Mouse (Mus musculus) splenic B cell, adult 2 months (primary cell): ENCODE data around the gene Irgq.
A peak's percentile ranks its signal among the peaks of the same experiment; 100 is the strongest.

Experiments
- DNase-seq: peaks from one replicate; pipeline ENCODE4 v3.0.0-alpha.2; 2011; ENCODE audit warnings: low read depth, low spot score
- H3K27me3 ChIP-seq: 2 replicates; pipeline ENCODE4 v1.6.1; 2012; ENCODE audit warnings: mild to moderate bottlenecking, low read length, moderate library complexity, mixed read lengths; ENCODE audit not compliant: control insufficient read depth, poor library complexity, insufficient read depth, severe bottlenecking
- H3K36me3 ChIP-seq: 2 replicates; pipeline ENCODE4 v1.6.1; 2012; ENCODE audit warnings: mild to moderate bottlenecking, low read length, moderate library complexity, mixed read lengths; ENCODE audit not compliant: control insufficient read depth, poor library complexity, insufficient read depth, severe bottlenecking

The Irgq gene

DNA sequence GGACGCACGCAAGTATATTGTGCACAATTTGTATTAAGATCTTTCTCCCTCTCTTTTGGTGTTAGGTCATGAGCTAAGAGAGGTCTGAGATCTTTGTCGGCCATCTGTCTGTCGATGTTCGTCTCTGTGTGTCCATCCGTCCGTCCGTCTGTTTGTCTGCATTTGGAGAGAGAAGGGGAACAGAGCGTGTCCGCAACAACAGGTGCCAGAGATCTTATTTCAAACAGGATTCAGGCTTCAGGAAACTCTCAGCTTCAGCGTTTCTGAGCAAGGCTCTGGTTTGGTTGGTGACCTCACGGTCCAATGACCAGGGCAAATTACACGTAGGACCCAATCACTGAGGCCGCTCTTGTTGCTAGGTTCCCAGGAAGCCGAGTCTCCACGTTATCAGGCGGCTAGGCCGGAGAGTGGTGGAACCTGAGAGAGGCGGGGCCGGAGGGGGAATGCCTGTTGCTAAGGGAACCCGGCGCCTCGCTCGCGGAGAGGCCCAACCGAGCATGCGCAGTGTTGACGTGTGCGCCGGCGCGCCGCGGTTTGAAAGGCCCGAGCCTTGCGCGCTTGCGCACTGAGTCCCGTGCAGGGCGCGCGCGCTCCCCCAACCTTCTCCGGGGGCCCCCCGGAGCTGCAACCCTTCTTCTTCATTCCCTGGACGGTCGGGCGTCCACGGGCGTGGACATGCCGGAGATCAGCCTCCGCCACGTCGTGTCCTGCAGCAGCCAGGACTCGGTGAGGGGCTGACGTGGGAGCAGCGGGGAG is 16.3 kb downstream of the Irgq start:
- Histone ChIP-seq H3K36me3 (no peaks in the 10 kb centered on the region; the same call in 1 of the 2 replicates), H3K27me3 (no peaks in the 10 kb centered on the region)
- DNase-seq: peak; percentile 99

DNA sequence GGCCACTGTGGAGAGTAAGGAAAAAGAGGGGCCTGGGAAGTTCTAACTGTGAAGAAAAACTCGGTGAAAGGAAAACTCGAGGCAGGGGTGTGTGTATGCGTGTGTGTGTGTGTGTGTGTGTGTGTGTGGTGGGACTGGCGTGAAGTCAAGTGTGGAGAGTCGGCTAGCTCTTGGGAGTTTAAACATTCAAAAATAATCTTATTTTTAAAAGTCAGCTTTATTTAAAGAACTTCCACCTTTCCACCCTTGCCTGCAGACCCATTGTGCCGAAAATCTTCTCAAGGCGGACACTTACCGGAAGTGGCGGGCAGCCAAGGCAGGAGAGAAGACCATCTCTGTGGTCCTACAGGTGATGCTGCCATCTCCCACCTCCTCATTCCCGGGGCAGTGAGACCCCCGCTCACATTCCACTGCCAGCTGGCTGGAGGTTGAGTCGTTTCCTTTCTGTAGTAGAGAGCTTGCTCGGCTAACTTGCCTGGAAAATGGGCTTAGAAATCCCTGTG is 17.1 kb downstream of the Irgq start:
- DNase-seq: no peak
- Histone ChIP-seq H3K27me3 (no peaks in the 10 kb centered on the region), H3K36me3 (no peaks in the 10 kb centered on the region; the same call in 1 of the 2 replicates)

DNA sequence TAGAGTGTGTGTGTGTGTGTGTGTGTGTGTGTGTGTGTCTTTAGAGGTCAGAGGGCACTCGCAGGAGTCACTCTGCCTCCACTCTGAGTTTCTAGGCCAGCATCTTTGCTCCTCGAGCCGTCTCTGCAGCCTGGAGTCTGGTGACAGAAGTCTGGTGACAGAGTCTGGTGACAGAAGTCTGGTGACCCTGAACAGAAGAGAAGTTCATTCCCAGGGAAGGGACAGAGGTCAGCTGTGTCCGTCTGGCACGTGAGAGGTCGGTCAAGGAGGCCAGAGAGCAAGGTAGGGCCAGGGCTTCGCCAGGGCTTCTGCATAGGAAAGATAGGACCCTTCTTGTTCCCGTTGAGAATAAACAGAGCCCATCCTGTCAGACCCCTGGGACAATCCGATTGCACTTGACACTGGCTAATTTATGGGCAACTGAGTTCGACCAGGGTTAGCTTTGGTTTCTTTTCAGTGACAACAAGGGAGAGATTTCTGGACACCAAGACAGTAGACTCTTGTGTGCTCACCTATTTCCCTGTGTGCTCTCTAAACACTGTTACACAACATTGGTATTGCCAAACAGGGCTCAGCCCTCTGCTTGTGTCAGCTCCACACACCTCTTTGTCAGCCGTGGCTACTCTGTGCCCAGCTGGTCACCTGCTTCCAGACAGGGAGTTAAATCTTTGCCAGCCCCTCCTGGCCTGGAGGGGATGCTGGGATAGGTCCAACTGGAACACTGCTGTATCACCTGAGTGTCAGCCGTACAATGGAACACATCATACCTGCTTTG is 21.7 kb downstream of the Irgq start:
- Histone ChIP-seq H3K36me3 (no peaks in the 10 kb centered on the region; the same call in 1 of the 2 replicates), H3K27me3 (no peaks in the 10 kb centered on the region)
- no peak for DNase-seq

DNA sequence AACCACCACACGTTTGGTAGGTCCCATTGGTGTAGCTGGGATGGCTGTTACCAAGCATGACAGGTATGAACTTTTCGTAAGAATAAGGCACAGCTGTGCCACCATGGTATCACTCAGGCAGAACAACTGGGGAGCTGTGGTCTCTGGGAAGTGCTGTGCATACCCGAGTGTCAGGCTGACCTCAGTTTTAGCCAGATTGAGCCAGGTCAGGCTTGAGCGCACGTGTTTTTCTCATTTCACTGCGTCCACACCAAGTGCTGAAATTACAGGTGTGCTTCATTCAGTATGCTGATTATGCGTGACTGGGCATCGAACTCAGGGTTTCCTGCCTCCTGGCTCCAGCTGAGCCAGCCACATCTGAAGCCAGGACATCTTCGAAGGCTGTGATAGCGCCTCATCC is 25.3 kb downstream of the Irgq start:
- no peaks in the 10 kb centered on the region for H3K36me3 ChIP-seq
- peak; percentile 24 for DNase-seq

DNA sequence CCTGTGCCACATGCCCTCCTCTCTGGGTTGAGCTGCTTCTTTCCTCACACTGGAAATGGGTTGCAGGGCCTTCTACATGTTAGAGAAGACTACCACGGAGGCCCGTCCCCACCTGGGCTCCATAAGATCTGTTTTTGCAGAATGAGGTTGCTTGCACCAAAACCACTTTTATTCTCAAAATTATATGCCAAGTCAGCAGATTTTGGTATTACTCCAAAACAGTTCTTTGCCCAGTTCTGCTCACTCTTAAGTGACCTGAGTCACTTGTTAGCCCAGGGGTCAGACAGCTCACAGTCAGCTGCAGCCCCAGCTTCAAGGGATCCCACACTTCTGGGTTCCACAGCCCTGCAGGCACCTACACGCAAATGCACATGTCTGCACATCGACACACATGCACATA is 31.0 kb downstream of the Irgq start:
- no peak for DNase-seq

More for the DNA sequence above, 25.3 kb downstream of the Irgq start:
- H3K27me3 ChIP-seq: no peaks in the 10 kb centered on the region

DNA sequence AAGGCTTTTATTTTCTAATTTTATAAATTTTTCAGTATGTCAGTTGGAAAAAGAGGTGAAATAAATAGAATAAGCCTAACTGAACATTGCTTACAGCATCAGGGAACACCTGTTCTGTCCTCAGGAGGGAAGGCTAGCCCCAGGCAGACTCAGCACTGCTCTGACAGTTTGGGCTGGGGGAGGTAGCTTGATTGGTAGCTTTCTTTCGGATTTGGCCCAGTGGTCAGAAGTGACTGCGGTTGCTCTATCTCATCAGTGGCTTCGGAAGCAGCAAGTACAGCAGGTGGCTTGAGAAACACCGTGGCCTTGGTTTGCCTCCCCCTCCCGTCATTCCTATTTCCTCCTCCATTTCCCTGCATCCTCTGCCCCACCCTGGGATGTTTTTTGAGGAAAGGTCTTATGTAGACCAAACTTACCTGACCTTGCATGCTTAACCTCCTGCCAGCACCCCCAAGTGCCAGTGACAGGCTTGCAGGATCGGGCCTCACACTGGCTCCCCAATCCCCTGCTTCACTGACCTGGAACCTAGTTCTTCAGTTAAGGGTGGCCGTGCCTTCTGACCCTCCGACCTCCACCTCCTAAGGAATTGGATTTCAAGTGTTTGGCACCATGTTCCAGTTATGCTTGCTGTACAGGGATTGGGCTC is 32.8 kb downstream of the Irgq start:
- H3K27me3 ChIP-seq: no peaks in the 10 kb centered on the region
- no peak for DNase-seq
- no peaks in the 10 kb centered on the region; the same call in 1 of the 2 replicates for H3K36me3 ChIP-seq

More for the DNA sequence above, 31.0 kb downstream of the Irgq start:
- no peaks in the 10 kb centered on the region for H3K27me3 ChIP-seq
- H3K36me3 ChIP-seq: no peaks in the 10 kb centered on the region

- no peak for DNase-seq
- Histone ChIP-seq H3K36me3 (no peaks in the 10 kb centered on the region; the same call in 1 of the 2 replicates), H3K27me3 (no peaks in the 10 kb centered on the region)
Observed at GRCm38 (mm10) chr7:24563837-24564206, 33.3 kb downstream of the Irgq start.

DNA sequence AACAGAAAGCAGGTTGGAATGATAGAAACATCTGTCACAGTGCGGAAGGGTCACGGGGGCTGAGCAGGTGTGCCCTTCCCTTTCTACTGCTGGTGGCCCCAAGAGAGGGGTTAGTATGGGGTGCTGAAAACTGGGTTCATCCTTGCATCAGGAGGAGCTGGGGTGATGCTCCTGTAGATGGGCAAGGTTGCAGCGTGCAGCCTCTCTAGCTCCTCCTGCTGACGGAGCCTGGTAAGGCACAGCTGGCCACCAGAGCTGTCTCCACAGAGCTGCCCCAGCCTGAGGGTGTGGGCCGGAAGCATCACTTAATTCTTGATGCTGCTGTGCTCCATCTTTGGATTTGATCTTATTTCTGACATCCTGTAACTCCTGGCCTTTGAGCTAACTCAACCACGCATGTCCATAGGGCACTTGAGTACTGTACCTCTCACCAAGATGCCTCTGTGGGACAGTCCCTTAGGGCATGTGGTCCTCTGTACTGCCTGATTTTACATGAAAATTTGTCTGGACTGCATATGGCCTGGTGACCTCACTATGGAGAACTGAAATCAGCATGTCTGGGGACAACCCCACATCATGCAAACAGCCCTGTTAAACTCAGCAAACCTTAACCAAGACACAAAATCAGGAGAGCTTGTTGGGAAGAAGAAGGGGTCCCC is 34.2 kb downstream of the Irgq start:
- Histone ChIP-seq H3K36me3 (no peaks in the 10 kb centered on the region; the same call in none of the 2 replicates), H3K27me3 (no peaks in the 10 kb centered on the region)
- DNase-seq: peak; percentile 91

DNA sequence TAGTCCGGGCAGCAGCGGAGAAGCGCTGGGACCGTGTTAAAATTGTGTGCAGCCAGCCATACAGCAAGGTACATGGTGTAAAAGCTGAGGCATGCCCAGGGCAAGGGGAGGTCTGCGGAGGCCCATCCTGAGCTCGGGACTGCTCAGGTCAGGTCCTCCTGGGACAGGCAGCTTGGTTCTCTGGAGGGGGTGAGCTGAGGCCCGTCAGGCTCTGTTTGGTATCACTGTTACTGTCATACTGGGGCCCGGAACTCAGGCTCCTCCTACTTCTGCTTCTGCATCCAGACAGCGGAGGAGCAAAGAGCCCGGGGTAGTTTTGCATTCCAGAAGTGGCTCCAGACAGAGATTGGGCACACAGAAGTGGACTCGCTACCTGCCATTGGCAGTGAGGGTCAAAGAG is 35.1 kb downstream of the Irgq start:
- Histone ChIP-seq H3K27me3 (no peaks in the 10 kb centered on the region), H3K36me3 (no peaks in the 10 kb centered on the region; the same call in none of the 2 replicates)
- peak; percentile 51 for DNase-seq

DNA sequence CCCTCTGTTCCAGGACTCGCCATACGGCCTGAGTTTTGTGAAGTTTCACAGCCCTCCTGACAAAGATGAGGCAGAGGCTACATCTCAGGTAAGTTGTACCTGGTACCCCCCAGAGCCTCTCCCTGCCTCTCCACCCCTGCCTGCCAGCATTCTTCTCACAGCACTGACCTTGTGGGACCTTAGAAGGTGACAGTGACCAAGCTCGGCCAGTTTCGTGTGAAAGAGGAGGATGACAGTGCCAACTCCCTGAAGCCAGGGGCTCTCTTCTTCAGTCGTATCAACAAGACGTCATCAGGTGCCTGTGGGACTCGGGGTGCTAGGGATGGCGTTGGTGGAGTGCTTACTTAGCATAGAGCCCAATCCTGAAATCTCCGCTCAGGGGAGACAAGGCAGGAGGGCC is 35.7 kb downstream of the Irgq start:
- no peaks in the 10 kb centered on the region; the same call in none of the 2 replicates for H3K36me3 ChIP-seq
- H3K27me3 ChIP-seq: no peaks in the 10 kb centered on the region
- DNase-seq: no peak

DNA sequence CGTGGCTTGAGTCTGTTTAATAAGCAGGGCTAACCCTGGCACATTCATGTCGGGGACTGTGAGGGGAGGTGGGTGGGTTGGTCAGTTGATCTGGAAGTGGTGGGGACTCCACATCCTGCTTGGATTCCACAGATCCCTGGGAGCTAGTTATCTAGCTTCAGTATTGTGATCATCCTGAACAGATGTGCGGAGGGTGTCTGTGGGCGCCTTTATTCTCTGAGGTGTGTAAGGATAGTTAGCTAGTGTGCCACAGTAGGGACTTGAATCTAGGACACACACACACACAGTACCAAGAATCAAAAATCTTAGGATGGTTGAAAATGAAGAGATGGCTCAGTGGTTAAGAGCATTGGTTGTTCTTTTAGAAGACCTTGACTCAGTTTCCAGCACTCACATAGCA is 38.0 kb downstream of the Irgq start:
- no peaks in the 10 kb centered on the region; the same call in none of the 2 replicates for H3K36me3 ChIP-seq
- no peak for DNase-seq
- no peaks in the 10 kb centered on the region for H3K27me3 ChIP-seq

GRCm38 (mm10) chr7:24571071-24571470 is 40.6 kb downstream of the Irgq start:
- peak; percentile 61 for DNase-seq
- no peaks in the 10 kb centered on the region; the same call in none of the 2 replicates for H3K36me3 ChIP-seq
- no peaks in the 10 kb centered on the region for H3K27me3 ChIP-seq

DNA sequence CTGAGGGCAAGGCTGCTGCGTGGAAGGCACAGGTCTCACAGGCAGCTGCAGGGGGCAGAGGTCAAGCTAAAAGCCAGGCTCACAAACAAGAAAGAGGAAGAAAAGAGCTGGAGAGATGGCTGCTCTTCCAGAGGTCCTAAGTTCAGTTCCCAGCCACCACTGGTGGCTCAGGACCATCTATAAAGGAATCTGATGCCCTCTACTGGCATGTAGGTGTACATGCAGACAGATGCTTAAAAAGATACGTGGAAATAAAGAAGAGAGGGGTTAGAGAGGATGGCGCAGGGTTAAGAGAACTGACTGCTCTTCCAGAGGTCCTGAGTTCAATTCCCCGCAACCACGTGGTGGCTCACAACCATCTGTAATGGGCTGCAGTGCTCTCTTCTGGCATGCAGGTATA is 42.0 kb downstream of the Irgq start:
- peak; percentile 45 for DNase-seq
- Histone ChIP-seq H3K36me3 (no peaks in the 10 kb centered on the region; the same call in none of the 2 replicates), H3K27me3 (no peaks in the 10 kb centered on the region)

GRCm38 (mm10) chr7:24574224-24574796 is 43.8 kb downstream of the Irgq start:
- Histone ChIP-seq H3K27me3 (no peaks in the 10 kb centered on the region), H3K36me3 (no peaks in the 10 kb centered on the region)
- no peak for DNase-seq
